Mouse (Mus musculus) lung, adult 2 months (tissue): ENCODE measurements at regions not wholly inside any gene's neighbourhood (a gene's known extent, or its start where the extent isn't known, plus 50 kb on each side); places are given as distances from the start of the nearest gene placed in this dataset.

Experiments used
- CTCF ChIP-seq: fragments of 200-500 bp; IDR thresholded peaks from 2 replicates; pipeline ENCODE4 v1.5.1; 2011; ENCODE audit warnings: mild to moderate bottlenecking, low read length, control low read depth; ENCODE audit not compliant: insufficient read depth
- POLR2A ChIP-seq: fragments of 200-500 bp; IDR thresholded peaks from 2 replicates; pipeline ENCODE4 v1.6.1; 2011; ENCODE audit warnings: low read depth, mild to moderate bottlenecking, control low read depth, low read length, borderline replicate concordance; ENCODE audit errors: extremely low read depth

DNA sequence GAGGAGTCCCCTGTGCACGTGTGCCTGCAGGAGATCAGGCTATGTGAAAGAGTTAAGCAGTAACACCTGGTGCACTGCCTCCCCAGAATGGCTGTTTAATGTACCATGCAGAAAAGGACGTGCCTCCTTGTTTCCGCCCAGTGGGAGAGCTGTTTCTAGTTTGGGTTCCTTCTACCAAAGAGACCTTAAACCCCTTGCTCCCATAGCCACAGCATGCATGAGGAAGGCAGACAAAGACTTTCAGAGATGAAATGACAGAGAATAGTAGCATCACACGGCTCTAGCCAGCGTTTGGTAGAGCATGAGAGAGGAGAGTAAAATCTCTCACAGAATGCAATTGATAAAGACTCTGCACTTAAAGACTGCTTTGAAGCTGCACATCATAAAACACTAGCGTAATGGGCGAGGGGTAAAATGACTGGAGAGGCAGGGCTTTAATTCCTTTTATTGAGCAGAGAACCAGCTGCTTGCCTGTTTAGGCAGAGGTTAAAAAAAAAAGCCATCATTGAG is 74.3 kb upstream of the Gbe1 start:
- no peak for TF ChIP-seq POLR2A
- no peak for TF ChIP-seq CTCF
